Comparison of ENCODE assay signal across 10 mouse cellular contexts in the genomic region with DNA sequence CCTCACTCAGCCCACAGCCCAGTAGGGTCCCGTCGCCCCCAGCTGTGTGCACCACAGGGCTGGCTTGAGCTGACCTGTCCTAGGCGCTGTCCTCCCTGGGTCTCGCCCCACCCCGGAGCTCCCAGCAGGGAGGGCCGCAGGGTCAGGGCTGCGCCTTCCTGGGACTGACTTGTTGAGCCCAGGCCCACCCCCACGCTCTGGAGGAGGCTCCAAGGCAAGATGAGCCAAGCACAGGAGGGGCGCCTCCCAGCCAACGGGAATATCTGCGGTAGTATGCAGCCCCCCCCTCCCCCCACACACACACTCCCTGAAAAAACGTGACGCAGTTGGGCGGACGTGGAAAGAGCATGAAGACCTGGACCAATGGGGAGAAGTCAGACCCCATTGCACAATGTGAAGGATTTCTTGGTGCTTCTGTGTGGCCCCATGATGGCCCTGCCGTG. TPM values are rescaled to one million over a fixed set of nuclear protein-coding genes. Genes with fewer than 3 reads are reported as not detected.
DNase-seq lines count a peak whose midpoint lies in the region; ATAC-seq and TF ChIP-seq lines count a peak whose summit lies in the region.
"Had no signal": no experiment of that assay in that cellular context is flagged by ENCODE, and none has a peak within 500 bp of the region (broad histone marks: within the 10 kb centered on the region; RNA-seq: fewer than 3 reads in every experiment).

No protein-coding gene starts in this region.

- no peaks in the 10 kb centered on the region for H3K4me1 ChIP-seq in hindbrain, embryonic 16.5 days (ENCODE audit: control insufficient read depth, insufficient read depth, low read depth, low read length)

- H3K4me3 ChIP-seq in gastrocnemius, adult 2 months, result no peak overlapping the region
- peak overlapping the region; percentile 21 for H3K4me3 ChIP-seq in hindbrain, embryonic 16.5 days (ENCODE audit: low read length)

- H3K36me3 ChIP-seq in hindbrain, embryonic 16.5 days (ENCODE audit: control insufficient read depth, insufficient read depth, low read length), result no peaks in the 10 kb centered on the region

- 10% methylated on average over 16 of the region's 16 CpGs for WGBS in hindbrain, embryonic 16.5 days

- H3K9ac ChIP-seq in hindbrain, embryonic 16.5 days (ENCODE audit: low read depth, low read length), result peak overlapping the region; percentile 8; the same call in 1 of the 2 replicates

- intact Hi-C loops in gastrocnemius, adult 2 months (cut with DNase I), result no loop called here

- peak overlapping the region; percentile 65 for H3K27ac ChIP-seq in gastrocnemius, adult 2 months
- H3K27ac ChIP-seq in hindbrain, embryonic 16.5 days (ENCODE audit: low read depth, low read length), result no peak overlapping the region

- ATAC-seq in hindbrain, embryonic 16.5 days, result peak; percentile 48; the same call in 1 of the 2 replicates

- H3K4me2 ChIP-seq in hindbrain, embryonic 16.5 days (ENCODE audit: low read length), result peak overlapping the region; percentile 47

- TF ChIP-seq CTCF in gastrocnemius, adult 2 months (IDR thresholded peaks at IDR 0.05), result no peak

- no peaks in the 10 kb centered on the region for H3K27me3 ChIP-seq in hindbrain, embryonic 16.5 days (replicated peaks; ENCODE audit: control insufficient read depth, insufficient read depth, low read length)
- H3K27me3 ChIP-seq: CH12.LX had no signal

- peak; percentile 43 for DNase-seq in kidney, postnatal 10 days
- DNase-seq in kidney, adult 18-20 months, result no peak
- peak; percentile 58 for DNase-seq in gastrocnemius, adult 2 months
- DNase-seq in lung, postnatal 36 days, result peak; percentile 60
- peak; percentile 55 for DNase-seq in retina, postnatal 1 day
- no peak for DNase-seq in cerebellum, postnatal 36 days
- DNase-seq in right cerebral cortex, adult 2 months (ENCODE audit: low spot score in 2 of 2), result no peak

- no peaks in the 10 kb centered on the region for H3K9me3 ChIP-seq in hindbrain, embryonic 16.5 days (ENCODE audit: control insufficient read depth, low read length)

RNA-seq across cellular contexts. Expression of gene Gm11084, which starts 51.8 kb away (rescaled TPM):
- not detected for total RNA-seq in gastrocnemius, adult 2 months (2021)
- polyA plus RNA-seq in hindbrain, embryonic 16.5 days (2015; fragmentation: Nextera tagmentation; extraction: Ambion mirVana), result not detected in 2 replicates
- total RNA-seq: CH12.LX; gastrocnemius, postnatal 36 days had no signal

RNA-seq across cellular contexts. Expression of gene Sp3, which starts 58.1 kb away (rescaled TPM):
- total RNA-seq in gastrocnemius, adult 2 months (2021), result 10 to 100 TPM; 20.7 to 23.2 TPM
- 30.0 and 31.2 TPM in 2 replicates for polyA plus RNA-seq in hindbrain, embryonic 16.5 days (2015; fragmentation: Nextera tagmentation; extraction: Ambion mirVana)

Comparison
In these comparisons a context has a peak if more than half of its experiments do, and no peak if none do; other contexts are left out.
1. DNase-seq: peak in kidney, postnatal 10 days (single experiment), gastrocnemius, adult 2 months (single experiment), lung, postnatal 36 days (single experiment) and retina, postnatal 1 day (single experiment); none in kidney, adult 18-20 months (single experiment), cerebellum, postnatal 36 days (0 of 2) and right cerebral cortex, adult 2 months (0 of 2).